Mouse (Mus musculus): ENCODE data around the gene Dnajb13. TPM values are rescaled to one million over a fixed set of nuclear protein-coding genes. Genes with fewer than 3 reads are reported as not detected.
"Not testable (repeated sequence)": the region's sequence is repeated elsewhere in the genome, so short reads cannot be mapped to it uniquely, and the experiment has no call there.

The Dnajb13 gene
- total RNA-seq, 2 experiments from 2014 or later = 0.30 TPM; not detected in 1

DNA sequence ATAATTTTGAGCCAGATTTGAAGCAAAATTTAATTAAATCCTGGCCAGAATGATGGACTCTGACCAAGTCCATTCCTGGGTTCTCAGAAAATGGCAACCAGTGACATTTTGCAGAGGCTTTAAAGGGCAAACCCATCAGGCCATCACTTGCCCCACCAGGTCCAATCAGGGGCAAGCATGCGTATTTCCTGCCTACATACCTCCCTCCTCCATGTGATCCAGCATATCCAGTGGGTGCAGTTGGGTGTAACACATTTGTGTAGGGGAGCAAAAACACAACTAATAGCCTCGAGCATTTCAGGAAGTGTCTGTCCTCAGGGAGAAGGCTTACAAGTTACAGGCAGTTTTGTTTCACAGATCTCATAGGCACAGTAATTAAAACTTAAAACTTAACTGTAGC lies 27.5 kb downstream of the Dnajb13 start:
- no peak for DNase-seq

DNA sequence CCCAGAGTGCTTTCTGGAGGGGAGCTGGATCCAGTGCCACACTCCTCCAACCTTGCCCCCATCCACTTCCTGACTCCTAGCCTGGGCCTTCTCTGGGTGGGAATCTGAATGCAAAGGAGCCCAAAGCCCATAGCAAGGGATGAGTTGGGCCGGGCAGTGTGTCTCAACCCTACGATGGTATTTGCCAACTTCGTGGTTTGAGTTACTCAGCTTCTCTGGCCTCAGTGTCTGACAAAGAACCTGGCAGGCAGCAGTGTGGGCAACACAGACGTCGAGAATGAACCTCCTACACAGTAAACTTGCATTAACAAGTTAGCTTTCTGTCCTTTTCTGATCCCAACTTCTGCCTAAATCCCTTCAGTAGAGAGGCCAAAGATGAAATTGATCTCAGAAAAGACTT lies 30.3 kb downstream of the Dnajb13 start:
- DNase-seq = no peak

DNA sequence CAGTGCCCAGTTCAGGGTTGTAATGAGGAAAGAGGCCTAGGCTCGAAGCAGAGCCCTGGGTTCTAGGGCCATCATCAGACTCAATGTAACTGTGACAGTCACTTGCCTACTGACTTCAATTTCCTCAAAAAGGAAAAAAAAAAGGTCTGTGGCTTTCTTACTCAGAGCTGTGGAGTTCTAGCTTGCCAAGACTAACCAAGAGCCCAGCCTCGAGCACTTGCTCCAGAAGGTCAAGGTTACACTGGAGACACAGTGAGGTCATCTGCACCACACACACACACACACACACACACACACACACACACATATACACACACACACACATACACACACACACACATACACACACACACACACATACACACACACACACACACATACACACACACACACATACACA lies 32.7 kb downstream of the Dnajb13 start:
- not testable (repeated sequence) for DNase-seq

DNA sequence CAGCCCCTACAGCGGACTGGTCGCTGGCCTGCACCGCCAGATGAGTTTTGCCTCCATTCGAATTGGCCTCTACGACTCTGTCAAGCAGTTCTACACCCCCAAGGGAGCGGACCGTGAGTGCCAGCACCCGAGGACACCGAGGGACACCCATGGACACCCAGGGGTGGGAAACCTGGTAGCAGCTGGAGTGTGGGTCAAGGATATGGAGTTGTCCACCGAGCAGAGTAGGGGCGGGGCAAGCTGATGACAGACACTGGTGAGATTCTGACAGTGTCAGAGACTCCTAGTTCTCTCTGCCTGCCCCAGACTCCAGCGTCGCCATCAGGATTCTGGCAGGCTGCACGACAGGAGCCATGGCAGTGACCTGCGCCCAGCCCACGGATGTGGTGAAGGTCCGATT lies 34.6 kb downstream of the Dnajb13 start:
- DNase-seq = no peak

DNA sequence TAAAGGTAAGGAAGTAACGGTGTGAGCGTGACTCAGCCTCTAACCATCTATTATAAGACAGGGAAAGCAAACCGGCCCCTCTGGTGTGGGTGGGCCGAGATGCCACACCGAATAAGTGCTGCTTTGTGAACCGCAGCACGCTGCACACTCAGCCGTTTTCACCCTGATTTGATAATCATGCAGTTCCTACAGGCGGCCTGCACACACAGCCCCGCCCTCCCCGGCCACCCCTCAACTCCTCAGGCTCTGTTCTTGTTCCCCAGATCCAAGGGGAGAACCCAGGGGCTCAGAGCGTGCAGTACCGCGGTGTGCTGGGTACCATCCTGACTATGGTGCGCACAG lies 35.0 kb downstream of the Dnajb13 start:
- DNase-seq = no peak

DNA sequence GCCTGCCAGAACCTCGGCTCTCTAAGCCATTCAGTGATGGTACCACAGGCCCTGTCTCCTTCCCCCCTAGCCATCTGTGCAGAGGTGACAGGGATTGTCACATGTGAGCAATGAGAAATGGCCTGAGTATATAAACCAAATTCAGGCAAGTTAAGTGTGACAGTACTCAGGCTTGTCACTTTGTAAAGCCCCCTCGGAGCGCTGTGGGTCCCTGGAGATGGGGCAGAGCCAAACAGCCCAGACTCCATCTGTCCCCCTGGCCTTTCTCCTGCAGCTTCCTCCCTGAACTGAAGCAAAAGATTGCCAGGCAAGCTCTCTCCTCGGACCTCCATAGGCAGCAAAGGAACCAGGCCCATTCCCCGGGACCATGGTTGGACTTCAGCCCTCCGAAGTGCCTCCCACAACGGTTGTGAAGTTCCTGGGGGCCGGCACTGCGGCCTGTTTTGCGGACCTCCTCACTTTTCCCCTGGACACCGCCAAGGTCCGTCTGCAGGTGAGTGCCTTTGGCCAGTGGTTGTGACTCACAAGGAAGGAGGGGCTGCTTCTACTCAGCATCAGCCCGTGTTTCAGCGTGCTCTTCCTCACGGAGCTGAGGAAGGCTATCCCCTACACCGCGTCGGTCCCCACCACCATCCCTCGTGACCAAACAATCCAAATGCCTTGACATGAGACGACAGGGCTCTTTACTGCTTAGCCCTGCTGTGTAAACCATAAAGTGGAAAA lies 35.5 kb downstream of the Dnajb13 start:
- no peak for DNase-seq

DNA sequence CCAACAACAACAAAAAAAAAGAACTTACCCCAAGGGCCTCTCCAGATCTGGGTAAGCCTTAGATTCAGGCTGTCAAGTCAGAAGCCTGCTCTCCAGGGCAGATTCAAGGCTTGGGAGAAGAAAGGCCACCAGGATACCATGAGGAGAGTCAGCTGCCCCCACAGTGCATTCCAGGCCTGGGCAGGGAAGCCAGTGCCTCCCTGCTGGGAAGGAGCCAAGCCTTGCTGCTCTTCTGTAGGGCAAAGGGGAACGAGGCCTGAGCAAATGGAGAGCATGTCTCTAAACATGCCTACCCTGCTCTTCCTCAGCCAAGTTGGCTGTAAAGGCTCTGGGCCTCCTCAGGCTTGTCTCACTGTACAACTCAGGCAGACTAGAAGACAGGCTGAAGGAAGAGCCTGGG lies 40.1 kb downstream of the Dnajb13 start:
- DNase-seq = peak; percentile 81

DNA sequence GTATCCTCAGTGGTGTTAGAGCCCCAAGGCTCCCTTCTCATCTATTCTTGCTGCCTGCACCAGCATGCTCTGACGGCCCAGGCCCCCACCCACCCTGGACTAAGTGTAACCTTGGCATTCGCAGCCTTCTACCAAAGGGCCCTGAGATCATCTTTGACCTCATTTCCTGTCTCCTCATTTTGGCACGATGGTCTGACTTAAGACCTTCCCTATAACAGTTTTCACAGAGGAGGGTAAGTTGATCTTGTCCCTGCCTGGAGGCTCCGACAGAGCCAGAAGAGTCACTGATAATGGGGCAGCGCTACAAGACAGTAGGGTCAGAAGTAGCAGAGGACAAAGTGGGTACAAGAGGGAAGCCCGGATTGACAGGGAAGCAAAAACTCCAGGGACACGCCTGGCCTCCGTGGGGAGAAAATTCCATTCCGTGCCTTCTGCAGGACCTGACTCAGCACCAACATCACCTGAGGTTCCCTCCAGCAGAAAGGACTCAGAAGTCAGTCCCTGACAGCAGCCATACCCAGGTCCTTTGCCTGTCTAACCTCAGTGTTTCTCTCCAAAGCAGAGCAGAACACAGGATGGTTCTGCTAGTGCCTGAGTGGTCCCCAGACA lies 40.8 kb downstream of the Dnajb13 start:
- DNase-seq = peak; percentile 49

DNA sequence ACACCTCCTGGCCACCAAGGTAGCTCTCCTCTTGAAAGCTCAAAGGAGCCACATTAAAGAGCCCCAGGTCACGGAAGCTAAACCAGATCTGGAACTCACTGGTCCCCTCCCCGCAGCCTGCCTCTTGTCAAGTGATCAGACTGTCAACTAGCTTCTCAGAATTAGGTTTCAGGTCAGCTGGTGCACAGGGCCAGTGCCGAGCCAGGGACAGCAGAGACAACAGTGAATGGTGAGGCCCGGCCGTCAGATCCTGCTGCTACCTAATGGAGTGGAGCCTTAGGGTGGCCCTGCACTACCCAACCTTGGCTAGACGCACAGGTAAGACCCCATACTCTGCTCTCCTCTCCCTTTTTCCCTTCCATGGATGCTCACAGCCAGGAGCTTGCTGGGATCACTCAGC lies 42.0 kb downstream of the Dnajb13 start, which contains the start of gene Ucp3:
TSS of gene Ucp3 (plus strand) at position 214 of the 400 bp plus-strand sequence.
- DNase-seq = peak; percentile 70

DNA sequence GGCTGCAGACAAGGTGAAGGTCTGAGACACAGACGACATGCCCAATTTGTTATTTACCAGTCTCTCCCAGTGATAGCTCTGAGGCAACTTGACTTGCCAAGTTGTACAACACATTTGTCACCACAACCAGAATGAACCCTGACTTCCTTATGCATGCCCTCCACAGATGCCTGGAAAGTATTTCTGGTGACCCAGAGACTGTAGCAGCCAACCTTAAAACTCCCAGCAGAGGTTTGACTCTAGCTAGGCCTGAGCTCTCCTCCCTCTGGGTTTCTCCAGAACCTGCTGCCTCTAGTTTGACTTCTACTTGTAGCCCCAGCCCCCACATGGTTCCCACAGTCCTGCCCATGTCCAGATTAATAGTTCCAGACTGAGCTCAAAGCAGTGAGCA lies 43.4 kb downstream of the Dnajb13 start:
- no peak for DNase-seq

DNA sequence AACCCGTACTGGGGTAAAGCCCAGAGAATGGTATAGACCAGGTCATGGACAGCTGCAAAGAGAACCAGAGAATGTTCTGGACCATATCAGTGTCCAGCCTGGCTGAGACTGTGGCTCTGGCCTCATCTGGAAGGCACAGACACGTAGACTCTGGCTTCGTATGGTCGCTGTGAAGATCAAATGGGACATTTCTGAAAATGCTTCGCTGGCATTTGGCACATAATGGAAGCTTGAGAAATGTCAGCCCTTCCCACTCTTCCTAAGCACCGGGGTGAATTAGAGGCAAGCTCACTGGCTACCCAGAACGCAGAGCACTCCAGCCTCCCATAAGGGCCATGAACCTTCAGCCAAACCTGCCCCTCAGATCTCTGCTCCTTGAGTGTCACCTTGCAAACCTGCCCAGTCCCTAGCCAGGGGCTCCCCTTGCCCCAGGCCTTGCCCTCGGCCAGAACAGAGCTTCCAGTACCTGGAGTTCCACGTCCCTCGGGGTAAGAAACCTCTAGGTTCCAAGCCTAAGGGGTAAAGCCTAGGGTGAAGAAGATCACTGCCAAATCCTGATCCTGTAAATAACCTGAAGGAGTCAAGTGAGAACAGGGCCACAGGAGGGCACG lies 43.9 kb downstream of the Dnajb13 start:
- peak; percentile 44 for DNase-seq

DNA sequence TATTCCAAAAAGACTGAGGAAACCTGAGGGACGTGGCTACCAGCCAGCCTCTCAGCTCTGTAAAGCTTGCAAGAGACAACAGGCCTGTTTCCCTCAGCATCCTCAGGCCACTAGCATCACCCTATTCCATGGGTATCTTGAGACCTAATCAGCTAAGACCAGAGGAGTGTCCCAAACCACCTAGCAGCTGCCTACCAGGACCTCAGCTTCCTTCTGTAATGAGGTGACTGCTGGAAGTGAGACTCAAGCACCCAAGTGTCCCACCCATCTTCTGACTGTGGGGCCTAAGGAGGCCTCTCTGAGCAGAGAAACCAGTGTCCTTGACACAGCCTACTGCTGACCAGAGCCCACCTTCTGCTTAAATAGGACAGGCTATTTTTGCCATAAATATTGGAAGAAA lies 45.3 kb downstream of the Dnajb13 start:
- no peak for DNase-seq

DNA sequence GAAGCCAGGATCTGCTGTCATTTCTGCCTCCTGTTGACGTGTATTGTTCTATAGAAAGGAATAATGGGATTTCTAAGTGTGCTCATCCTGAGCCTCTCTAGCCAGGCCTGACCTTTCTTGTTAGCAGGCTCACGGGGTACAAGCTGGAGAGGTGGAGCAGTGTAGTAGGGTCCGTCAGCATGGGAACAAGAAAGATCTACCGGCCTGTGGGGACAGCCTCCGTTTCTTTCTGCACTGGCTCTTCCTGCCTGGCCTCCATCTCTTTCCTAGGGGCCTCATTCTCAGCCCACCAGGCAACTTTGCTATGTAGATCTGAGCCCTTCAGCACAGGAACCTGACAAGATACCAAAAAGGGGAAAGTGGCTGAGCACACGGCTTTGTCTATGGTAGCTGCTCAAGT lies 46.0 kb downstream of the Dnajb13 start:
- no peak for DNase-seq

DNA sequence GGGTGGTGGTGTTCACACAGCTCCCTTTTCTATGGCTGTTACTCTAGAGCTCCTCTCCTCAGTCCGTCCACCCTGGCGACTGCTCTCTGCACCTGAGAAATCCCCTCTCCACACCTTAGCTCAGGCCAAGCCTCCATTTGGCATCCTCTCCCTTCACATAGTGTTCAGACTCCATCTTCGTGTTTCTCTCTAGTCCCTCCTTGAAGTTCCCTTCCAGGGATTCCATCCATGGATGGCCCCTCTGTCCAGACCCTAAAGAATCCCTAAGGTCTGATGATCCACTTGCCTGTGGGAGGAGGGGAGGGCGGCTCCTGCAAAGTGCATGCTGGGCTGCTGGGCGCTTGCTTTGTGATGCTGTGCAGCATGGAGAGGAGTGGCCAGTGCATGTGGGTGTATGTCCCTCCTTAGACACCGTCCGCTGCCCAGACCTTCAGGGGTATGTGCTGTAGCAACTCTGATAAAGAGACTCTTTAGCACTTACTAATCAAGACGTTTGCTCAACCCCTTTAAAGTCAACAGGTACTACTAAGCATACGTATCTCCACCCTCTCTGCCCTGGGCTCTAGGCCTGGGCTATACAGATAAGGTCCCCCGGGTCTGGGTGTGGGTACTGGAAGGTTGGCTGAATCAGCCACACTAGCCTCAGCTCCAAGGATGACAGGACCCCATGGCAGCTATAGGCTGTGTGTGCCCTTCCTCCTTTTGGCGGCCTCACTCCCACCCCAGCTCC lies 47.8 kb downstream of the Dnajb13 start:
- DNase-seq = no peak

DNA sequence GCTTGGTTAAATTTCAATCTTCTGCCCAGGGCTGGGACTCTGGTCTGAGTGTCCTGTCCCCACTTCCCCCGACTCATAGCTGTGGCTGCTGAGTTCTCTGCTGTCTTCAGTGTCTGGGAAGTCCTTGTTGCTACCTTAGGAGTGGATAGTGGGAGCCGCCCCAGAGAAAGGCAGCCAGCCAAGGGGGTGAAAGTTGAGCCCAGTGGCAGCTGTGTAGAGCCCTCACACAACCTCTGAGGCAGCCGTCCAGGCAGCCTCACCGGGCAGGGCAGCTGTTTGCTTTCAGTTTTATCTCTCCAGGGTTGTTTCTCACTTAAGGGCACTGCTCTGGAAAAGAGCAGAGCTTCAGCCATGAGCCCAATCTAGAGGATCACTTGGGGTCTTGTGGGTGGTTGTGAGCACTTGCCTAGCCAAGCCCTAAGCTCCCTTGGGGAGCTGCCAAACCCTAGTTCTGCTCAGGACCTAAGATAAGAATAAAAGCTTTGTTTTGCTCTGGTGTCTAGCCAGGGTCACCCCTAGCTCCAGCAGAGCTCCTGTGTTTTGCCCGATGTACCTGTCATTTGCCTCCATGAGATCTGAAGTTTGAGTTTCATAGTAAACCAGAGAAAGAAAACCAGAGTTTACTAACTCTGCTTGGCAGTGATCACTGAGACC lies 49.0 kb downstream of the Dnajb13 start:
- peak; percentile 90 for DNase-seq

DNA sequence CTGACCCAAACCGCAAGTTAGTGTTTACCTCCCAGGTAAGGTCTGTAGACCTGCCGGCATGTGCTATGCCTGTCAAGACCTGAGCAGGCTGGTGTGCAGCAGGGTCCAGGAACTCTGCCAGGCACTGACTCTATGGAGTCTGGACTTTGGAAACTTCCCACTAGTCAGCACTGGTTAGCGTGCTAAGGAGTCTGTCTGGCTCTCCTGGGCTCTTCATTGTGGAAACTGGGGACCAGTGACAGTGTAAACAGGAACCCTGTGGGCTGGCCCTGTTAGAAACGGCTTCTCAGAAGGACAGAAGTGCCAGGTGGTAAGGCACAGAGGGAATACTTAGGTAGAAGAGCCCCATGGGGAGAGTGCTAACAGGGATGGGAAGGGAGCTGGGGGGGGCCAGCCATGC lies 49.5 kb downstream of the Dnajb13 start:
- peak; percentile 57 for DNase-seq

DNA sequence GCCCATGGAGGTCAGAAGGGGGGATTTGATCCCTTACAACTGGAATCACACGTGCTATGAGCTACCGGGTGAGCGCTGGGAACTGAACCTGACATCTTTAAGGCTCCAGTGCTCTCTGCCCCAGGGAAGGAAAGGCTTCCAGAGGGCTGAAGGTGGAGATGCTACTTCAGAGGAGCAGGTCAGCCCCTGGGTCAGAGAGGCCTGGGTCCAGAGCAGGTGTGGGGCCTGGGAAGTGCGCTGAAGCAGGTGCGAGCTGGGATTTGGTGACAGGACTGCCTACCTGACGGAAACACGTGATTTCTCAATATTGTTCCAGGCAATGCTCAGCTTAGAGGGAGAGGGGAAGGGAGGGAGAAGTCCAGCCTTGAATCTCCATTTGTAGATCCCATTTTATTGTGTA lies 50.5 kb downstream of the Dnajb13 start:
- no peak for DNase-seq

DNA sequence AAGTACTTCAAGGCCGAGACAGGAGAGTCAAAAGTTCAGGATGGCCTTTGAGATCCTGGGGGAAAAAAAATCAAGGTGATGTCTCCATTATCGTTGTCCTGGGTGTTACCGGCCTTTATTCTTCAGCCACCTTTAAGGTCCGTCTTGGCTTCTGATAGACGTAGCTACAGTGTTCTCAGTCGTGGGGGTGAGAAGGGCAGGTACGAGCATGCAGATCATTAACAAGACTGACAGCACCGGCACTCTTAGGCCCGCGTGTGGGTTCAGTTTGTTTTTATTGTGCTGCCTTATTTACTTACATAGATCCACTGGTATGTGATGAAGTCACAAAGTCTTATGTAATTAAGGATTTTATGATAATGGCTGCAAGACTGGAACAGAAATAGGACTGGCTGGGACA lies 51.0 kb downstream of the Dnajb13 start:
- no peak for DNase-seq

DNA sequence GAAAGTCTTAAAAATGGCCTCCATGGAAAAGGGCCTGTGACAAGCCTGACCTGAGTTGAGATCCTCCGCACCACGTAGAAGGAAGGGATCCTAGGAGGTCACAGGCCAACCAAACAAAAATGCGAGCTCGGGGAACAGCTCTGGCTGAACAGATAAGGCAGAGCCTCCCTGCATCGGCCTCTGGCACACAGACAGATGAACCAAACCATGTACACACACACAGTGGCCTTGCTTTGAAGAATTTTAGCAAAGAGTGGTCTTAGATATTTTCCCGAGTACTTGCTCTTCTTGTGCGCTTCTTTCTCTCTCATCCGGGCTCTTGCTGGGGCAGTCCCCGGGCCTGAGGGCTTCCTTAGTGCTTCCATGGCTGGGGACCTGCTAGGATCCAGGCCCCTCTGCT lies 51.6 kb downstream of the Dnajb13 start:
- no peak for DNase-seq

DNA sequence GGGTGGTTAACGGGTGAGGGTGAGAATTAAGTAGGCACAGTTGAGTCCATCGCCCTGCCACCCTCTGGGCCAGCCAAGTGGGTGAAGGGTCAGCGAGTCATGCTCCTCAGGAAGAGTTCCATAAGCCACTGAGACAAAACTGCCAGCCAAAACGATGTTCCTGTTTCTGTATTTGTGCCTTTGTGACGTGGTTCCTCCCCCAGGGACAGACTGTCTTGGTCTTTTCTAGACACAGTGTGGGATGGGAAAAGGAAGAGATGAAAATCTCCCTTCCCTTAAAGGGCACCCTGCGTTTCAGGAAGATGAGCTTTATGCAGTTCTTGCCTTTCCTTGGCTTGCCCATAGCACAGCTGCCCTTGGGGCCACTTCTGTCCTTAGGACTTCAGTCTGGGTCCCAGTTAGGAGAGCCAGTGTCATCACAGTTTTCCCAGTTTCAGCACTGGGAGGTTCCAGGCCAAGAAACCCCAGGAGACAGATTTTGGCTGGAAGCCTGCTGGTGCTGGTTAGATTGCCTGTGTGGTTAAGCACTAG lies 53.1 kb downstream of the Dnajb13 start:
- DNase-seq = peak; percentile 81

DNA sequence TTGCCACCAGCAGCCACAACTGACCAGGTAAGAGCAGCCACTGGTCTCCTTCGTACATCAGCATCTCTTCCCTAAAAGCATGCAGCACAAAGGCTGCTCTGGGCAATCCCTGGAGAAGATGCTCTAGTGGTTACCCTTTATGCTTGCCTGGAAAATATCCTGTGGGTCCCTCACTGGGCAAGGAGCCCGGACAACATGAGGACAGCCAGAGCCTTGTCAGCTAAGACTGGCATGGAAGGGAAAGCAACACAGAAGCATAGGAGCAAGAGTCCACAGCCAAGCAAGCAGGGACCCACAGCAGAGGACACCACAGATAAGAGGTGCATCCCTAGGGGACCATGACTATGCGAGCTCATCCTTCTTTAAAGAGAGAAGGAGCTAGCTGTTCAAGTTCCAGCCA lies 54.9 kb downstream of the Dnajb13 start:
- no peak for DNase-seq

DNA sequence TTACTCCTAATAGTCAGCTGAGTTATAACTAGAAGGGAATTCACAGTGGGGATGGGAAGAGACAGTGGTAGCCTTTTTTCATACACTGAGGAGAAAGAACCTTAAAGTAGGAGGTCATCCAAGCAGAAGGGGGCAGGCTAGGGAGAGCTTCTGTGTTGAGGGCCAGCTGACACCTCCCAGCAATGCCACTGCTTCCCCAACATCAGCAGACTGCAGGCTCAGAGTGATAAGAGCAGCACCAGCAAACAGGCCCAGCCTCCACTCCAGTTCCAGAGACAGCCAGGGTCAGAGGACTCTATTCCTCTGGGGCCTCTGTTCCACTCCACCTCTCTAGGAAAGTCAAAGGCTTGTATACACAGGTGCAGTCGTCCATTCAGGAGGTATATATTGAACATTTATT lies 56.6 kb downstream of the Dnajb13 start:
- no peak for DNase-seq
